Mouse (Mus musculus) liver, embryonic 14.5 days (tissue): ENCODE measurements around the gene Fbxw21.

ENCODE experiments used
- CTCF ChIP-seq: IDR thresholded peaks from 2 replicates; pipeline ENCODE4 v1.5.1; 2016; ENCODE audit warnings: antibody characterized with exemption, low read depth, control low read depth
- EP300 ChIP-seq: IDR thresholded peaks from 2 replicates; pipeline ENCODE4 v1.6.1; 2016; ENCODE audit warnings: antibody characterized with exemption, low read depth

- TF ChIP-seq CTCF (no peak), EP300 (no peak)
Observed at GRCm38 (mm10) chr9:109095137-109095982, 66.5 kb downstream of the Fbxw21 start, which contains the start of gene Plxnb1.
